Mouse (Mus musculus): ENCODE data around the gene Msmo1.

DNA sequence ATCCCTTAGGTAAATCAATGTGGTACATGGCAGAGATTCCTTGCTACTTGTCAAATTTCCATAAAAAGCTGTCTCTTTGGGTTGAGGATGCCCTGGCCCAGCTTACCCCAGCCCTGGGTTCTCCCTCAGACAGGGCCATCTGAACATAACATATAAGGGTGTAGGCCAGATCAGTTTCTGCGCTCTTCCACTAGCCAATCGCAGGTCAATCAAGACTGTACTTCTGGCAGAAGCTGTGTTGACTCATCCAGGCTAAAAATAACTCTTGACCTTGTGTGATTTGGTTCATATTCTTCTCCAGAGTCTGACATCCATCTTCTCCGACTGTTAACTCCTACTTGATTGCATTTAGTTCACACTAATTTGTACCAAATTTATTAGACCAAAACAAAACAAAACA lies 45.4 kb downstream of the Msmo1 start:
- no peak for TF ChIP-seq CTCF (IDR thresholded peaks at IDR 0.05; ENCODE audit: low read depth)
- no peak for TF ChIP-seq EP300 (IDR thresholded peaks at IDR 0.05; ENCODE audit: low read depth)
